Mouse (Mus musculus) liver, embryonic 11.5 days (tissue): ENCODE data around the gene Esrrg. TPM values are rescaled to one million over a fixed set of nuclear protein-coding genes. Genes with fewer than 3 reads are reported as not detected.

Experiments
- ATAC-seq: fragments of 200-750 bp; cut with Nextera tagmentation; replicated peaks from 2 replicates; pipeline ENCODE4 v1.8.0; 2017; ENCODE audit warnings: moderate number of reproducible peaks, mild to moderate bottlenecking, moderate TSS enrichment, moderate library complexity; ENCODE audit not compliant: low FRiP score
- DNase-seq: peaks from one replicate; pipeline ENCODE4 v3.0.0-alpha.2; 2017; ENCODE audit warnings: low spot score
- H3K27ac ChIP-seq: fragments of 300-500 bp; sonication (generic); 2 replicates; pipeline ENCODE4 v1.5.1; 2014; ENCODE audit warnings: mild to moderate bottlenecking, low read depth, low read length, control low read depth
- H3K27me3 ChIP-seq: fragments of 300-500 bp; sonication (generic); replicated peaks from 2 replicates; pipeline ENCODE4 v1.6.1; 2014; ENCODE audit warnings: low read length, mixed read lengths; ENCODE audit not compliant: control insufficient read depth, insufficient read depth
- H3K36me3 ChIP-seq: fragments of 300-500 bp; sonication (generic); 2 replicates; pipeline ENCODE4 v1.6.1; 2014; ENCODE audit warnings: mild to moderate bottlenecking, low read length, moderate library complexity, mixed read lengths; ENCODE audit not compliant: control insufficient read depth, insufficient read depth
- H3K4me1 ChIP-seq: fragments of 300-500 bp; sonication (generic); replicated peaks from 2 replicates; pipeline ENCODE4 v1.6.1; 2014; ENCODE audit warnings: low read length, mixed read lengths; ENCODE audit not compliant: control insufficient read depth, insufficient read depth
- H3K4me2 ChIP-seq: fragments of 300-500 bp; sonication (generic); 2 replicates; pipeline ENCODE4 v1.6.1; 2014; ENCODE audit warnings: mild to moderate bottlenecking, control low read depth, moderate library complexity
- H3K4me3 ChIP-seq: fragments of 300-500 bp; sonication (generic); 2 replicates; pipeline ENCODE4 v1.5.1; 2014; ENCODE audit warnings: low read depth, low read length, control low read depth
- H3K9ac ChIP-seq: fragments of 300-500 bp; sonication (generic); 2 replicates; pipeline ENCODE4 v1.6.1; 2014; ENCODE audit warnings: low read depth, low read length, control low read depth
- H3K9me3 ChIP-seq: fragments of 300-500 bp; sonication (generic); 2 replicates; pipeline ENCODE4 v1.6.1; 2016; ENCODE audit warnings: low read length, inconsistent platforms, mixed read lengths; ENCODE audit not compliant: control insufficient read depth
- WGBS: fragments of 180-500 bp; shearing (Covaris S2); extraction: QIAGEN DNeasy Blood & Tissue Kit; methylation state at CpG from one replicate; pipeline ENCODE4 v1.1.7; 2014; 5-methylcytosine and 5-hydroxymethylcytosine counted together
- polyA plus RNA-seq: library from polyadenylated mRNA; unstranded; fragments of >200 nt; fragmentation: Nextera tagmentation; extraction: Ambion mirVana; gene quantifications from 2 replicates; pipeline ENCODE4 v1.2.1, GENCODE M21; 2014

Esrrg gene
- polyA plus RNA-seq, 1 experiment from 2014 or later: 0.95 TPM

- 80% methylated on average over 7 of the region's 7 CpGs for WGBS
- Histone ChIP-seq H3K4me2 (no peak overlapping the region), H3K9ac (no peak overlapping the region), H3K4me3 (no peak overlapping the region), H3K4me1 (no peaks in the 10 kb centered on the region), H3K9me3 (no peaks in the 10 kb centered on the region), H3K27ac (no peak overlapping the region), H3K27me3 (no peaks in the 10 kb centered on the region), H3K36me3 (no peaks in the 10 kb centered on the region)
- DNase-seq: no peak
- no peak for ATAC-seq
These were observed 288.3 kb downstream of the Esrrg start for GRCm38 (mm10) chr1:187896910-187897309.

- H3K27me3 ChIP-seq: no peaks in the 10 kb centered on the region
- ATAC-seq (no peak), DNase-seq (no peak)
- no peak overlapping the region for H3K27ac ChIP-seq
- H3K36me3 ChIP-seq: no peaks in the 10 kb centered on the region
- H3K9ac ChIP-seq: no peak overlapping the region
- H3K9me3 ChIP-seq: no peaks in the 10 kb centered on the region
- 72% methylated on average over 4 of the region's 4 CpGs for WGBS
- no peak overlapping the region for H3K4me3 ChIP-seq
- H3K4me2 ChIP-seq: no peak overlapping the region
- no peaks in the 10 kb centered on the region for H3K4me1 ChIP-seq
These were observed 290.9 kb downstream of the Esrrg start for GRCm38 (mm10) chr1:187899541-187899940.

GRCm38 (mm10) chr1:187900756-187901155, 292.2 kb downstream of the Esrrg start:
- H3K4me2 ChIP-seq: no peak overlapping the region
- 50% methylated on average over 6 of the region's 6 CpGs for WGBS
- H3K36me3 ChIP-seq: no peaks in the 10 kb centered on the region
- ATAC-seq: no peak
- H3K9ac ChIP-seq: no peak overlapping the region
- no peaks in the 10 kb centered on the region for H3K4me1 ChIP-seq
- DNase-seq: no peak
- no peak overlapping the region for H3K27ac ChIP-seq
- H3K9me3 ChIP-seq: no peaks in the 10 kb centered on the region
- no peaks in the 10 kb centered on the region for H3K27me3 ChIP-seq
- no peak overlapping the region for H3K4me3 ChIP-seq

- no peaks in the 10 kb centered on the region for H3K4me1 ChIP-seq
- H3K36me3 ChIP-seq: no peaks in the 10 kb centered on the region
- ATAC-seq (no peak), DNase-seq (no peak)
- H3K9ac ChIP-seq: no peak overlapping the region
- no peak overlapping the region for H3K4me2 ChIP-seq
- H3K9me3 ChIP-seq: no peaks in the 10 kb centered on the region
- H3K4me3 ChIP-seq: no peak overlapping the region
- H3K27ac ChIP-seq: no peak overlapping the region
- 44% methylated on average over 3 of the region's 3 CpGs for WGBS
- no peaks in the 10 kb centered on the region for H3K27me3 ChIP-seq
These were observed 293.6 kb downstream of the Esrrg start for GRCm38 (mm10) chr1:187902176-187902575.

GRCm38 (mm10) chr1:187904731-187905130, 296.1 kb downstream of the Esrrg start:
- Histone ChIP-seq H3K4me1 (no peaks in the 10 kb centered on the region), H3K4me3 (no peak overlapping the region), H3K36me3 (no peaks in the 10 kb centered on the region), H3K27me3 (no peaks in the 10 kb centered on the region), H3K9me3 (no peaks in the 10 kb centered on the region), H3K9ac (no peak overlapping the region), H3K27ac (no peak overlapping the region), H3K4me2 (no peak overlapping the region)
- no peak for ATAC-seq
- DNase-seq: no peak
- WGBS: 66% methylated on average over 4 of the region's 4 CpGs

- no peaks in the 10 kb centered on the region for H3K9me3 ChIP-seq
- H3K27me3 ChIP-seq: no peaks in the 10 kb centered on the region
- DNase-seq: no peak
- no peak overlapping the region for H3K4me3 ChIP-seq
- H3K36me3 ChIP-seq: no peaks in the 10 kb centered on the region
- WGBS: 69% methylated on average over 7 of the region's 7 CpGs
- no peak overlapping the region for H3K4me2 ChIP-seq
- ATAC-seq: no peak
- no peak overlapping the region for H3K27ac ChIP-seq
- H3K4me1 ChIP-seq: no peaks in the 10 kb centered on the region
- H3K9ac ChIP-seq: no peak overlapping the region
These were observed 298.8 kb downstream of the Esrrg start for GRCm38 (mm10) chr1:187907407-187907806.

- WGBS: 14% methylated on average over 3 of the region's 3 CpGs
- no peak overlapping the region for H3K27ac ChIP-seq
- no peaks in the 10 kb centered on the region for H3K4me1 ChIP-seq
- no peak overlapping the region for H3K9ac ChIP-seq
- ATAC-seq: no peak
- H3K4me3 ChIP-seq: no peak overlapping the region
- H3K4me2 ChIP-seq: no peak overlapping the region
- no peak for DNase-seq
- no peaks in the 10 kb centered on the region for H3K9me3 ChIP-seq
- H3K36me3 ChIP-seq: no peaks in the 10 kb centered on the region
- H3K27me3 ChIP-seq: no peaks in the 10 kb centered on the region
These were observed 299.3 kb downstream of the Esrrg start for GRCm38 (mm10) chr1:187907871-187908270.

GRCm38 (mm10) chr1:187910718-187911117, 302.1 kb downstream of the Esrrg start:
- no peaks in the 10 kb centered on the region for H3K4me1 ChIP-seq
- ATAC-seq (no peak), DNase-seq (no peak)
- no peak overlapping the region for H3K27ac ChIP-seq
- H3K4me2 ChIP-seq: no peak overlapping the region
- H3K36me3 ChIP-seq: no peaks in the 10 kb centered on the region
- H3K27me3 ChIP-seq: no peaks in the 10 kb centered on the region
- no peak overlapping the region for H3K9ac ChIP-seq
- 83% methylated on average over 7 of the region's 7 CpGs for WGBS
- no peaks in the 10 kb centered on the region for H3K9me3 ChIP-seq
- no peak overlapping the region for H3K4me3 ChIP-seq

- no peaks in the 10 kb centered on the region for H3K4me1 ChIP-seq
- no peaks in the 10 kb centered on the region for H3K36me3 ChIP-seq
- no peaks in the 10 kb centered on the region for H3K9me3 ChIP-seq
- WGBS: 74% methylated on average over 6 of the region's 6 CpGs
- DNase-seq (no peak), ATAC-seq (no peak)
- no peak overlapping the region for H3K27ac ChIP-seq
- H3K9ac ChIP-seq: no peak overlapping the region
- H3K4me2 ChIP-seq: no peak overlapping the region
- H3K4me3 ChIP-seq: no peak overlapping the region
- H3K27me3 ChIP-seq: no peaks in the 10 kb centered on the region
These were observed 302.6 kb downstream of the Esrrg start for GRCm38 (mm10) chr1:187911201-187911600.
